Mouse (Mus musculus) forebrain, embryonic 14.5 days (tissue): ENCODE results near the gene Celf2. TPM values are rescaled to one million over a fixed set of nuclear protein-coding genes. Genes with fewer than 3 reads are reported as not detected.

Experiments
- ATAC-seq: fragments of 200-750 bp; cut with Nextera tagmentation; 2 replicates; pipeline ENCODE4 v1.8.0; 2017; ENCODE audit warnings: mild to moderate bottlenecking, moderate library complexity
- DNase-seq: peaks from one replicate; pipeline ENCODE4 v3.0.0-alpha.2; 2015; ENCODE audit warnings: low spot score
- H3K27ac ChIP-seq: fragments of 300-500 bp; sonication (generic); 2 replicates; pipeline ENCODE4 v1.5.1; 2014; ENCODE audit warnings: low read depth, mild to moderate bottlenecking, control low read depth, low read length, moderate library complexity
- H3K27me3 ChIP-seq: fragments of 300-500 bp; sonication (generic); replicated peaks from 2 replicates; pipeline ENCODE4 v1.6.1; 2014; ENCODE audit warnings: low read length, control low read depth, mixed read lengths; ENCODE audit not compliant: control insufficient read depth, insufficient read depth
- H3K36me3 ChIP-seq: fragments of 300-500 bp; sonication (generic); 2 replicates; pipeline ENCODE4 v1.6.1; 2014; ENCODE audit warnings: low read length, control low read depth; ENCODE audit not compliant: control insufficient read depth, insufficient read depth
- H3K4me1 ChIP-seq: fragments of 300-500 bp; sonication (generic); 2 replicates; pipeline ENCODE4 v1.6.1; 2014; ENCODE audit warnings: antibody characterized with exemption, low read length, control low read depth; ENCODE audit not compliant: control insufficient read depth, insufficient read depth
- H3K4me2 ChIP-seq: fragments of 300-500 bp; sonication (generic); 2 replicates; pipeline ENCODE4 v1.6.1; 2014; ENCODE audit warnings: mild to moderate bottlenecking, control low read depth, low read length
- H3K4me3 ChIP-seq: fragments of 300-500 bp; sonication (generic); 2 replicates; pipeline ENCODE4 v1.5.1; 2014; ENCODE audit warnings: low read depth, low read length, control low read depth
- H3K9ac ChIP-seq: fragments of 300-500 bp; sonication (generic); 2 replicates; pipeline ENCODE4 v1.6.1; 2014; ENCODE audit warnings: mild to moderate bottlenecking, low read length, control low read depth, moderate library complexity
- H3K9me3 ChIP-seq: fragments of 300-500 bp; sonication (generic); replicated peaks from 2 replicates; pipeline ENCODE4 v1.6.1; 2016; ENCODE audit warnings: low read length, control low read depth, mixed read lengths; ENCODE audit not compliant: control insufficient read depth
- WGBS: fragments of 180-500 bp; shearing (Covaris S2); extraction: QIAGEN DNeasy Blood & Tissue Kit; methylation state at CpG from one replicate; pipeline ENCODE4 v1.1.7; 2014; 5-methylcytosine and 5-hydroxymethylcytosine counted together
- polyA plus RNA-seq: library from polyadenylated mRNA; unstranded; fragments of >200 nt; fragmentation: Nextera tagmentation; extraction: Ambion mirVana; gene quantifications from 2 replicates; pipeline ENCODE4 v1.2.1, GENCODE M21; 2014

Gene Celf2
- polyA plus RNA-seq, 1 experiment from 2014 or later: 198 TPM

DNA sequence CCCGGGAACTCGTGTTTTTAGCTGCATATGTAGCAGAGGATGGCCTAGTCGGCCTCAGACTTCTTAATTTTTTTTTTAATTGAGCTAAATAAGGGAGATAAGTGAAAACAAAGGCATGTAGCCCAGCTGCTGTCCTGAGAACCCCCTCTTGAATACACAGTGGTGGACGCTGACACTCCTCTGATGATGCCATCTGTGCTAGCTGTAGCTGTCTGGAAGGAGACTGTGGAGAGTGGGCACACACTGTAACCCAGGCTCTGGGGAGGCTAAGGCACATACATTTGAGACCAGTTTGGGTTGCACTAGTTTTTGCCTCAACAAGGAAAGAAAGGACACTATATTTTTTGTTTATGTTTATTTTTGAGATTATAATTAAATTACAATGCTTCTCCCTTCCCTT lies 849.5 kb downstream of the Celf2 start:
- Histone ChIP-seq H3K9ac (no peak overlapping the region), H3K4me1 (no peaks in the 10 kb centered on the region), H3K27me3 (no peaks in the 10 kb centered on the region), H3K4me2 (no peak overlapping the region), H3K36me3 (peaks cover 6% of the 10 kb centered on the region; the same call in 1 of the 2 replicates), H3K4me3 (no peak overlapping the region), H3K9me3 (no peaks in the 10 kb centered on the region), H3K27ac (no peak overlapping the region)
- DNase-seq (no peak), ATAC-seq (peak; percentile 55; the same call in 1 of the 2 replicates)
- 79% methylated on average over 4 of the region's 4 CpGs for WGBS

DNA sequence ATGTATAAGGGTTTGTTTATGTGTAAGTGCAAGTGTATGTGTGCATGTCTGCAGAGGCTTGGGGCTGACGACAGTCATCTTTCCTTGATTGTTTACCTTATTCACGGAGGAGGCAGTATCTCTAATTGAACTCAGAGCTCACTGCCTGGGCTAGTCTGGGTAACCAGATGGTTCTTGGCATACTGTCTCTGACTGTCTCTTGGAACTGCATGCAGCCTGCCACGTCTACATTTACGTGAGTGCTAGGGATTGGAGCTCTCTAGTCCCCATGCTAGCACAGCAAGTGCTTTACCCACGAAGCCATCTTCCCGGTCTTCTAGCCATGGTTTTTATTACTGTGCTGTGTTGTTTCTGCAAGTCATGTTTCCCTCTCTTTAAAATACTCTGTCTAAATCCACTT lies 855.6 kb downstream of the Celf2 start:
- no peaks in the 10 kb centered on the region for H3K9me3 ChIP-seq
- H3K4me2 ChIP-seq: no peak overlapping the region
- H3K36me3 ChIP-seq: 0 out of 2 replicates have a peak, but pooled peaks cover under 1% of the 10 kb centered on the region
- no peaks in the 10 kb centered on the region for H3K27me3 ChIP-seq
- H3K4me3 ChIP-seq: no peak overlapping the region
- H3K27ac ChIP-seq: peak overlapping the region; percentile 3; the same call in 1 of the 2 replicates
- WGBS: 74% methylated on average over 6 of the region's 6 CpGs
- peak; percentile 83; the same call in 1 of the 2 replicates for ATAC-seq
- peak; percentile 77 for DNase-seq
- no peak overlapping the region for H3K9ac ChIP-seq
- peaks cover 2% of the 10 kb centered on the region; the same call in 1 of the 2 replicates for H3K4me1 ChIP-seq

DNA sequence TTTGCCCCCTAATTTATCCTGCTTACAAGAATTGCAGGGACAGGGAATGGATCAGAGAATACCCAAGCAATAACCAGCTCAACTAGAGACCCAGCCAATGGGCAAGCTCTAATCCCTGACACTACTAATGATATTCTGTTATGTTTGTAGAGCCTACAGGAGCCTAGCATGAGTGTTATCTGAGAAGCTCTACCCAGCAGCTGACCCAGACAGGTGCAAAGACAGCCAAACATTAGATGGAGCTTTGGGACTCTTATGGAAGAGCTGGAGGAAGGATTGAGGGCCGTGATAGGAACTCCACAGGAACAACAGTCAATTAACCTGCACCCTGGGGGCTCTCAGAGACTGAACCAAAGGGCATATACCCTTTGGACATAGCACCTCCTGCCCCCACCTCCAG lies 857.7 kb downstream of the Celf2 start:
- H3K4me1 ChIP-seq: peaks cover 2% of the 10 kb centered on the region; the same call in 1 of the 2 replicates
- H3K4me2 ChIP-seq: no peak overlapping the region
- no peaks in the 10 kb centered on the region for H3K9me3 ChIP-seq
- no peak overlapping the region for H3K4me3 ChIP-seq
- no peak overlapping the region for H3K9ac ChIP-seq
- WGBS: 76% methylated on average over 1 of the region's 1 CpGs
- no peak overlapping the region for H3K27ac ChIP-seq
- H3K27me3 ChIP-seq: no peaks in the 10 kb centered on the region
- DNase-seq (no peak), ATAC-seq (no peak; the same call in 1 of the 2 replicates)
- 0 out of 2 replicates have a peak, but pooled peaks cover 4% of the 10 kb centered on the region for H3K36me3 ChIP-seq

DNA sequence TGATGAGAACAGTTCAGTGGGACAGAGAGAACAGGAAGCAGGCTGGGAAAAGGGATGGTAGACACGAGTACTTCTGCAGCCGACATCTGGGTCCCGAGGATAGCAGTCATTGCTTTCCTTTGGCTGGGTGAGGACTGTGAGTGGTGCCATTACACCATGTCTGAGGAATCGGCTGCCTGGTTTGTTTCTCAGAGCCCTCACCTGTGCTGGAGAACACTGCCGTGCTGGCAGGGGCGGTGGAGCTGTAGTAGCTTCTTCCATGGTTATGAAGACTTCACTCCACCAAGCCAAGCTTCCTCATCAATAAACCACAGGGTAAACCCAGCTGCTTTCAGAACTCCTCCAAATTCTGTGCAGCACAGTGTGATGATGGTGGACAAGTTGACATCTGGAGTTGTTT lies 860.5 kb downstream of the Celf2 start:
- Histone ChIP-seq H3K4me1 (peaks cover 2% of the 10 kb centered on the region; the same call in 1 of the 2 replicates), H3K27ac (peak overlapping the region; percentile 44), H3K4me3 (no peak overlapping the region), H3K4me2 (no peak overlapping the region), H3K9me3 (no peaks in the 10 kb centered on the region), H3K36me3 (0 out of 2 replicates have a peak, but pooled peaks cover 4% of the 10 kb centered on the region), H3K9ac (no peak overlapping the region), H3K27me3 (no peaks in the 10 kb centered on the region)
- 91% methylated on average over 6 of the region's 6 CpGs for WGBS
- ATAC-seq: no peak
- DNase-seq: no peak

DNA sequence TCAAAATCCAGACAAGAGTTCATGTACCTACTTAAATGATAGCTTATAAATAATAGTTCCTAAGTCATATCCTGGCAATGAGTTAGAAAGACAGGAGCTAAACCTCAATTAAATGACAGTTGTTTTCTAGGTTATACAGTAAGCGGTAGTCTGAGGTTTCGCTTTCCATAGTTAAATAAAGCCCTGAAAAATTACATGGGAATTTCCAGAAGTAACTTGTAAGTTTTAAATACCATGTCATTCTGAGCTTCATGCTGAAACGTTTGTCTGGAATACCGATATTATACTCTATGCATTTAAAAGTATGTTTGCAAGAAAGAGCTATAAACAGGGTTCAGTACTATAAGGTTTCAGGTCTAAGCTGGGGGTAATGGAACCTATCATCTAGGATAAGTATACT lies 862.3 kb downstream of the Celf2 start:
- Histone ChIP-seq H3K4me3 (no peak overlapping the region), H3K27ac (no peak overlapping the region), H3K9me3 (no peaks in the 10 kb centered on the region), H3K9ac (no peak overlapping the region), H3K36me3 (0 out of 2 replicates have a peak, but pooled peaks cover 4% of the 10 kb centered on the region), H3K4me1 (no peaks in the 10 kb centered on the region; the same call in 1 of the 2 replicates), H3K4me2 (no peak overlapping the region), H3K27me3 (no peaks in the 10 kb centered on the region)
- 93% methylated on average over 4 of the region's 4 CpGs for WGBS
- DNase-seq (no peak), ATAC-seq (no peak)

DNA sequence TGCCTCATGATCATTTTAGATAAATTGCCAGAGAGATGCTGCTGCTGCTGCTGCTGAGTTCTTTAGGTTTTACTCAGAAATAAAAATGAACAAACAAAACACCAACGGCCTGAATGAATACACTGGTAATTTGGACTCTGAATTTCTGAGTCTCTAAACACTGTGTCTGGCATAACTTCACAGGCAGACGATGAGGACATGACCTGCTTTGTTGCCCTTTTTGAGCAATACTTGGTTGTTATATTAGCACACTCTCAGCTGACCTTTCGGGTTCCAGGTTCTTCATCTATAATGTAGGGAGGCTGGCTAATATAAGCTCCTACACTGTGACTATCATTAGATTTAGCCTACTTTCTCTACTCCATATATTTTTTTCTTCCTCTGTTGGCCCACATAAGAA lies 863.0 kb downstream of the Celf2 start:
- 81% methylated on average over 3 of the region's 3 CpGs for WGBS
- no peak for DNase-seq
- no peak overlapping the region for H3K4me2 ChIP-seq
- no peak overlapping the region for H3K9ac ChIP-seq
- no peak overlapping the region for H3K4me3 ChIP-seq
- no peak overlapping the region for H3K27ac ChIP-seq
- H3K4me1 ChIP-seq: no peaks in the 10 kb centered on the region; the same call in 1 of the 2 replicates
- no peak for ATAC-seq
- H3K36me3 ChIP-seq: 0 out of 2 replicates have a peak, but pooled peaks cover 4% of the 10 kb centered on the region
- no peaks in the 10 kb centered on the region for H3K9me3 ChIP-seq
- H3K27me3 ChIP-seq: no peaks in the 10 kb centered on the region

DNA sequence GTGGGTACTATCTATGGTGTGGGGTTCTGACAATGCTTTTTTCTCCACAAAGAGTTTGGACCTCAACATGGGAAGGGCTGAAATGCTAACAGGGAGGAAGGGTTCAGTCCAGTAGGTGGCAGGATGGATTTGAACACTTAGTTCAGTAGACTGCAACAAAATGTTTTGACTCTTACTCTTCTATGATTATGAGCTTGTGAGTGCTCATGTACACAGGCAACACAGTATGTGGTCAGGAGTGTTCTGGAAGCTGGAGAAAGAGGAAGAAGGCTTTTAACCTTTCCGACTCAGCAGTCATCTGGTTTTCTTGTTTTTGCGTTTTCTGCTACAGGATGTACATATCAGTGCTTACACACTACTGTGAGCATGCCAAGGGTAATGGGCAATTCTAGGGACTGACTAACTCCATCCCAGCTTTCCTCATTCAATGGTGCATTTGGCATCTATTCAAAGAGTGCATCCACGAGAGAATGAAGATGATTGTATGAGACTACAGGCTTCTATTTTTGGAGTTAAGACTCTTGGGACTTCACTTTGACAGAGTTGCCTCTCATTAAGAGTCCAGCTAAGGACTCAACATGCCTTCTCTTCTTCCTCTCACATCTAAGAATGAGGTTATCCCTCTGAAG lies 867.0 kb downstream of the Celf2 start:
- 63% methylated on average over 3 of the region's 3 CpGs for WGBS
- no peaks in the 10 kb centered on the region for H3K27me3 ChIP-seq
- ATAC-seq: no peak
- no peaks in the 10 kb centered on the region for H3K9me3 ChIP-seq
- H3K27ac ChIP-seq: no peak overlapping the region
- H3K36me3 ChIP-seq: no peaks in the 10 kb centered on the region
- H3K4me1 ChIP-seq: no peaks in the 10 kb centered on the region; the same call in 1 of the 2 replicates
- no peak overlapping the region for H3K9ac ChIP-seq
- H3K4me3 ChIP-seq: no peak overlapping the region
- DNase-seq: no peak
- H3K4me2 ChIP-seq: no peak overlapping the region

DNA sequence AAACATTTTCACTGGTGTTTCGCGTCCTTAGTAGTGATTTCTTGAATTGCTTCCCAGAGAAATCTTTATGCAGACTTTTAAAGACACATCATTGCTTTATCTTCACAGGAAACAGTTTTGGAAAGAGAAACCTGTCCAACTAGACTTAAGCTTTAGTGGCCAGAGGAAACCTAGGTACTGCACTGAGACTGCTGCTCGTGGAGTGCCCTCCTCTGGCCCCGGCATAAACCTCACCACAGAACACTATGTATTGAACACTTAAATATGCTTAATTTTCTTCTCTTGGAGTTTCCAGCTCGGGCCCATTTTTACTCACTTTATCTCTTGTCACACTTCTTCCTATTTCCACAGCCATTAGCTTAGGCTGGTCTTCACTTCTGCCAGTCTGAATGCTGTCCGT lies 870.0 kb downstream of the Celf2 start:
- no peak overlapping the region for H3K4me3 ChIP-seq
- no peak overlapping the region for H3K27ac ChIP-seq
- no peaks in the 10 kb centered on the region for H3K9me3 ChIP-seq
- DNase-seq: no peak
- no peak for ATAC-seq
- 87% methylated on average over 6 of the region's 6 CpGs for WGBS
- no peaks in the 10 kb centered on the region for H3K27me3 ChIP-seq
- H3K4me2 ChIP-seq: no peak overlapping the region
- H3K4me1 ChIP-seq: peaks cover 2% of the 10 kb centered on the region; the same call in 1 of the 2 replicates
- no peaks in the 10 kb centered on the region for H3K36me3 ChIP-seq
- no peak overlapping the region for H3K9ac ChIP-seq

DNA sequence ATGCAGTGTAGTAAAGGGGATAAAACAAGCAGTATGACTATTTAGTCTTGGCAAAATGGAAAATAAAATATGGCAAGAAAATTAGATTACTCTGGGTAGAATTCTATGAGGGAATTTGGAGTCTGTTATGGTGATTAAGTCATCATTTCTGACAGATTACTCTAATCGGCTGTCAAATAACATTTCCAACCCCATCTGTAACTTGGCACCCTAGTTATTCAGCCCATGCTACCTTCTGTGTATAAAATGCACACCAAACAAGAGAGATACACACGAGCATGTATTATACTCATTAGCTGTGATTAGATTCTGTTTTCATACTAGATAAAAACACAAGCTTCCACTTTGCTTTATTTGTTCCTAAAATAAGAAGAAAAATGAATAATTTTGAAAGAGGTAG lies 872.2 kb downstream of the Celf2 start:
- no peak overlapping the region for H3K4me2 ChIP-seq
- no peaks in the 10 kb centered on the region for H3K36me3 ChIP-seq
- H3K4me1 ChIP-seq: peaks cover 2% of the 10 kb centered on the region; the same call in 1 of the 2 replicates
- no peaks in the 10 kb centered on the region for H3K27me3 ChIP-seq
- no peak overlapping the region for H3K9ac ChIP-seq
- DNase-seq (peak; percentile 65), ATAC-seq (peak; percentile 32; the same call in 1 of the 2 replicates)
- no peak overlapping the region for H3K4me3 ChIP-seq
- WGBS: 55% methylated on average over 2 of the region's 2 CpGs
- peak overlapping the region; percentile 33; the same call in 1 of the 2 replicates for H3K27ac ChIP-seq
- no peaks in the 10 kb centered on the region for H3K9me3 ChIP-seq
